Comparison of ENCODE assay signal across 15 mouse cellular contexts in the genomic region with DNA sequence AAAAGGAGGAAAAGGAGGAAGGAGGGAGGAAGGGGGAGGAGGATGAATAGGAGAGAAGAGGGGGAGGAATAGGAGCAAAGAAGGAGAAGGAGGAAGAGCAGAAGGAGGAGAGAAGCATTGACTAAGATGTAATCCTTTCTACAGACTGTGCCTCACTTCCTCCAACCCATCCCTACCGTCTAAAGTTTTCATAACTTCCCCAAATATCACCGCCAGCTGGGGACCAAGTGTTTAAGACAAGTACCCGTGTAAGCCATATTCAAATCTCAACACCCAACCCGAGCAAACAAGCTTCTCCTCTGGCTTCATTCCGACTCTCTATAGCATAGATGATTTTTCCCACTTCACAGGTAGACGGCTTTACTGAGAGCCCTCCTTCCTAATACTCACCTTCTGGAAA.
A peak's percentile ranks its signal among the peaks of the same experiment; 100 is the strongest.
DNase-seq lines count a peak whose midpoint lies in the region; ATAC-seq and TF ChIP-seq lines count a peak whose summit lies in the region.
"Had no signal": no experiment of that assay in that cellular context is flagged by ENCODE, and none has a peak within 500 bp of the region (broad histone marks: within the 10 kb centered on the region; RNA-seq: fewer than 3 reads in every experiment).

No protein-coding gene starts in this region.

- no peak for TF ChIP-seq EP300 in lung, postnatal 0 days (IDR thresholded peaks at IDR 0.05)

- peaks cover 5% of the 10 kb centered on the region; the same call in 1 of the 2 replicates for H3K4me1 ChIP-seq in lung, postnatal 0 days (ENCODE audit: insufficient read depth, low read depth, low read length)
- H3K4me1 ChIP-seq in midbrain, embryonic 14.5 days (ENCODE audit: control insufficient read depth, insufficient read depth, low read length), result no peaks in the 10 kb centered on the region

- H3K9me3 ChIP-seq in lung, postnatal 0 days (ENCODE audit: low read length), result no peaks in the 10 kb centered on the region
- H3K9me3 ChIP-seq in midbrain, embryonic 14.5 days (ENCODE audit: control insufficient read depth, low read length), result no peaks in the 10 kb centered on the region
- H3K9me3 ChIP-seq: heart, embryonic 15.5 days; megakaryocyte, embryonic 14.5 days had no signal

- no peak overlapping the region for H3K27ac ChIP-seq in lung, postnatal 0 days (ENCODE audit: low read length)
- no peak overlapping the region for H3K27ac ChIP-seq in midbrain, embryonic 14.5 days (replicated peaks; ENCODE audit: low read depth, low read length)
- H3K27ac ChIP-seq: heart, embryonic 15.5 days had no signal

- no peak overlapping the region for H3K4me3 ChIP-seq in lung, postnatal 0 days (ENCODE audit: low read depth, low read length)
- no peak overlapping the region for H3K4me3 ChIP-seq in midbrain, embryonic 14.5 days (replicated peaks; ENCODE audit: low read depth, low read length)
- H3K4me3 ChIP-seq: heart, embryonic 15.5 days; myocyte had no signal

- TF ChIP-seq CTCF in lung, postnatal 0 days (IDR thresholded peaks at IDR 0.05), result no peak

- H3K4me2 ChIP-seq in lung, postnatal 0 days (replicated peaks; ENCODE audit: low read depth, low read length), result no peak overlapping the region
- H3K4me2 ChIP-seq in midbrain, embryonic 14.5 days (ENCODE audit: low read length), result no peak overlapping the region
- H3K4me2 ChIP-seq: heart, embryonic 15.5 days had no signal

- DNase-seq in lung, postnatal 0 days (ENCODE audit: low spot score), result peak; percentile 18
- no peak for DNase-seq in lung, postnatal 10 days
- peak; percentile 57 to 65 for DNase-seq in B cell, adult 2 months
- peak; percentile 35 for DNase-seq in c-Kit-positive CD71-negative TER-119-negative erythroid progenitor cells, embryonic 14.5 days (ENCODE audit: low read depth)
- peak; percentile 22 to 33 for DNase-seq in monocyte, adult 2 months (ENCODE audit: low read depth in 1 of 2, low spot score in 2 of 2)
- no peak for DNase-seq in kidney, adult 18-20 months
- DNase-seq in midbrain, embryonic 14.5 days, result no peak
- DNase-seq in cerebellum, postnatal 4 days (ENCODE audit: low spot score in 2 of 2), result no peak
- DNase-seq: kidney, adult 8-10 months; right cerebral cortex, postnatal 14 days had no signal

- H3K9ac ChIP-seq in lung, postnatal 0 days (replicated peaks; ENCODE audit: low read depth), result no peak overlapping the region
- H3K9ac ChIP-seq in midbrain, embryonic 14.5 days (replicated peaks; ENCODE audit: low read length), result no peak overlapping the region
- H3K9ac ChIP-seq: heart, embryonic 15.5 days had no signal

- H3K27me3 ChIP-seq in lung, postnatal 0 days (replicated peaks; ENCODE audit: insufficient read depth, low read length), result no peaks in the 10 kb centered on the region
- no peaks in the 10 kb centered on the region for H3K27me3 ChIP-seq in midbrain, embryonic 14.5 days (ENCODE audit: control insufficient read depth, insufficient read depth, low read length)
- H3K27me3 ChIP-seq: heart, embryonic 15.5 days; megakaryocyte, embryonic 14.5 days; Patski had no signal

- 60% methylated on average over 6 of the region's 6 CpGs for WGBS in lung, postnatal 0 days
- WGBS in midbrain, embryonic 14.5 days, result 93% methylated on average over 6 of the region's 6 CpGs

- no peaks in the 10 kb centered on the region for H3K36me3 ChIP-seq in lung, postnatal 0 days (ENCODE audit: insufficient read depth, low read length)
- H3K36me3 ChIP-seq in midbrain, embryonic 14.5 days (ENCODE audit: control insufficient read depth, insufficient read depth, low read length), result no peaks in the 10 kb centered on the region
- H3K36me3 ChIP-seq: heart, embryonic 15.5 days had no signal

- ATAC-seq in lung, postnatal 0 days, result no peak
- no peak for ATAC-seq in midbrain, embryonic 14.5 days (ENCODE audit: low FRiP score, low TSS enrichment)
- ATAC-seq: hindbrain, embryonic 16.5 days; Patski had no signal

Comparison
In these comparisons a context has a peak if more than half of its experiments do, and no peak if none do; other contexts are left out.
1. DNase-seq: peak in lung, postnatal 0 days (single experiment), B cell, adult 2 months (2 of 2), c-Kit-positive CD71-negative TER-119-negative erythroid progenitor cells, embryonic 14.5 days (single experiment) and monocyte, adult 2 months (2 of 2); none in lung, postnatal 10 days (single experiment), kidney, adult 18-20 months (single experiment), midbrain, embryonic 14.5 days (single experiment) and cerebellum, postnatal 4 days (0 of 2).